Mouse (Mus musculus) ovary, adult 10 weeks (tissue): ENCODE results near the gene Bcl9l. TPM values are rescaled to one million over a fixed set of nuclear protein-coding genes. Genes with fewer than 3 reads are reported as not detected.

ENCODE experiments used
- polyA plus RNA-seq: library from polyadenylated mRNA; stranded (reverse); fragments of 350-450 nt; fragmentation: Illumina TruSeq; extraction: RNeasy Lipid Tissue Mini Kit (QIAGEN cat#74804); gene quantifications from one replicate; pipeline ENCODE4 v1.2.3, GENCODE M21; 2014

The Bcl9l gene
- polyA plus RNA-seq, result 2.6 TPM

DNA sequence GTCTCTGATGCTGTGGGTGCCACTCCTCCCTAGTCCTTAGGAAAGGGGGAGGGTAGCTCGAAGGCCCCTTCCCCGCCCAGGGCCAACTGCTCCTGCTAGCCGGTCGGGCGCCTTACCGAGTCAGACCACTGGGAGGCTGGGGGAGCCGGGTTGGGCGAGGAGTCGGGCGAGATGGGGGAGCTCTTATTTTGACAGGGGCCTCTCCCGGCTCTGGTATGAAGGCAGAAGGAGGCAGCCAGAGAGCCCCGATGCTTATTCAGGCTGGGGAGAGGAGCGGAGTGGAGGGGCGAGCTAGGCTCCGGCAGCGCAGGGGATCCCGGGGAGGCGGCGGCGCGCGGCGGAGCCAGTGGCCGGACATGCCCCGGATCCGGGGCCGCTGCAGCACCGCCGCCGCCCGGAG, at the start of gene Bcl9l:
Bcl9l (plus strand) TSS at position 274 of the 400 bp plus-strand sequence.

DNA sequence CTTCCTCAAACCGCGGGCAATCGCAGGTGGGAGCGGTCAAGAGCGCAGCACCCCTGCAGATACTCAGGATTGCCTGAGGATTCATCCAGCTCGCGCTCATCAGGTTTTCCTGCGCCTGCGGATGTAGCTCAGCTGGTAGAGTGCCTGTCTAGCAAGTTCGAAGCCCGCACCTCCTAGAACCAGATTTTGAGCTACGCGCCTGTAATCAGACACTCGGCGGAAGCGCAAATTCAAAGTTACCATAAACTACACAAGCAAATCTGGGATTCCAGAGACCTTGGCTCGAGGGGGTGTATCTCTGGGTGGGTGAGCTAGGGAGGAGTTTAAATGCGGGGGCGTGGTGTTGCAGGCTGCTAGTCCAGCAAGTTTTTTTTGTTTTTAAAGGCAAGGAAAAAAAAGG, 41.7 kb upstream of the Bcl9l start, which contains the start of gene Foxr1:
Foxr1 (minus strand) TSS at position 176 of the 400 bp plus-strand sequence.

DNA sequence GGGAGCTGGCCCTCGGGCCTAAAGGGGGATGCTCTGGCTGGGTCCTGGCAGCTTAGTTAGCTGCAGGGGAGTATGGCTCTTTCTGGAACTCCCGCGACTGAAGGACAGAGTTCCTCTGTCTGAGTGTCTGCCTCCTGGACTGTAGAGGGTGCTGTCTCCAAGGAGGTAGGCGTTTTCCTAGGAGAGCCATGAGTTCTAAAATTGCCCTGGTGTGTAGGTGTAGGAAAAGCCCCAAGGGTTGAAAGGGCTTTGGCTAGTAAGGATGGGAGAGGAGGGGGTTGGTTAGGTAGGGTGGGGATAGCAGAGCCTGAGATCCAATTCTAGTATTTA, 27.8 kb upstream of the Bcl9l start, which contains the start of gene Upk2:
Upk2 (minus strand) TSS at position 86 of the 330 bp plus-strand sequence.

Other genes starting within 250 kb of the Bcl9l start
- 36.8 TPM for gene Cbl, start 248.8 kb upstream of the Bcl9l start, polyA plus RNA-seq
- gene Ccdc153, start 242.1 kb upstream of the Bcl9l start, polyA plus RNA-seq, result 4.9 TPM
- gene Pdzd3, start 231.4 kb upstream of the Bcl9l start, polyA plus RNA-seq, result not detected
- gene Nlrx1, start 214.2 kb upstream of the Bcl9l start, polyA plus RNA-seq, result not detected
- 0.14 TPM for gene Abcg4, start 194.2 kb upstream of the Bcl9l start, polyA plus RNA-seq
- 15.0 TPM for gene Hinfp, start 177.2 kb upstream of the Bcl9l start, polyA plus RNA-seq
- 0.63 TPM for gene C2cd2l, start 162.5 kb upstream of the Bcl9l start, polyA plus RNA-seq
- gene Dpagt1, start 156.8 kb upstream of the Bcl9l start, polyA plus RNA-seq, result 11.4 TPM
- gene H2afx, start 148.1 kb upstream of the Bcl9l start, polyA plus RNA-seq, result 9.2 TPM
- gene Hmbs, start 138.6 kb upstream of the Bcl9l start, polyA plus RNA-seq, result 26.6 TPM
- gene Vps11, start 121.2 kb upstream of the Bcl9l start, polyA plus RNA-seq, result 11.1 TPM
- gene Hyou1, start 103.3 kb upstream of the Bcl9l start, polyA plus RNA-seq, result 22.1 TPM
- gene Slc37a4, start 86.0 kb upstream of the Bcl9l start, polyA plus RNA-seq, result 1.4 TPM
- gene Rps25, start 75.7 kb upstream of the Bcl9l start, polyA plus RNA-seq, result 968 TPM
- 28.7 TPM for gene Trappc4, start 75.2 kb upstream of the Bcl9l start, polyA plus RNA-seq
- gene Ccdc84, start 64.3 kb upstream of the Bcl9l start, polyA plus RNA-seq, result 4.1 TPM
- 0.54 TPM for gene Foxr1, start 41.7 kb upstream of the Bcl9l start, polyA plus RNA-seq
- gene Upk2, start 27.8 kb upstream of the Bcl9l start, polyA plus RNA-seq, result not detected
- gene Cxcr5, start 79.1 kb downstream of the Bcl9l start, polyA plus RNA-seq, result not detected
- gene Ddx6, start 122.1 kb downstream of the Bcl9l start, polyA plus RNA-seq, result 406 TPM
- gene Treh, start 190.4 kb downstream of the Bcl9l start, polyA plus RNA-seq, result not detected